Mouse (Mus musculus): Measurements from ENCODE around the gene Knop1. TPM values are rescaled to one million over a fixed set of nuclear protein-coding genes. Genes with fewer than 3 reads are reported as not detected.
A peak's percentile ranks its signal among the peaks of the same experiment; 100 is the strongest.

The Knop1 gene
- total and polyA plus RNA-seq, 3 experiments = 46.8 to 66.9 TPM; not detected in 1

- H3K27ac ChIP-seq (ENCODE audit: control insufficient read depth, low read depth, low read length) = no peak overlapping the region
- TF ChIP-seq HCFC1 (IDR thresholded peaks at IDR 0.05; ENCODE audit: low read depth, low read length) (no peak), POLR2A (IDR thresholded peaks at IDR 0.05; ENCODE audit: control insufficient read depth in 1 of 2, insufficient read depth in 1 of 2, low read depth in 1 of 2, low read length in 2 of 2, poor library complexity in 1 of 2) (no peak), JUND (IDR thresholded peaks at IDR 0.05; ENCODE audit: low read depth, low read length) (no peak), ETS1 (IDR thresholded peaks at IDR 0.05; ENCODE audit: low read depth, low read length) (no peak), ZMIZ1 (IDR thresholded peaks at IDR 0.05; ENCODE audit: low read depth, low read length) (no peak), ZNF384 (IDR thresholded peaks at IDR 0.05; ENCODE audit: low read depth, low read length) (no peak), GABPA (IDR thresholded peaks at IDR 0.05; ENCODE audit: low read depth, low read length) (no peak), TCF12 (IDR thresholded peaks at IDR 0.05; ENCODE audit: low read depth, low read length) (no peak), E2F4 (IDR thresholded peaks at IDR 0.05; ENCODE audit: borderline replicate concordance, low read depth, low read length) (no peak), RAD21 (IDR thresholded peaks at IDR 0.05; ENCODE audit: low read depth, low read length) (no peak), NRF1 (IDR thresholded peaks at IDR 0.05; ENCODE audit: insufficient read depth, low read depth, low read length, poor library complexity, severe bottlenecking) (no peak), MXI1 (IDR thresholded peaks at IDR 0.05; ENCODE audit: low read depth, low read length) (no peak), BHLHE40 (IDR thresholded peaks at IDR 0.05; ENCODE audit: borderline replicate concordance, low read depth, low read length) (no peak), EP300 (IDR thresholded peaks at IDR 0.05; ENCODE audit: low read depth in 1 of 2, low read length in 2 of 2) (no peak), USF2 (IDR thresholded peaks at IDR 0.05; ENCODE audit: borderline replicate concordance in 1 of 2, insufficient read depth in 1 of 2, low read depth in 1 of 2, low read length in 2 of 2) (no peak), SIN3A (IDR thresholded peaks at IDR 0.05; ENCODE audit: low read length) (no peak), CHD2 (IDR thresholded peaks at IDR 0.05; ENCODE audit: low read length) (no peak)
- peaks cover 0 to 6% of the 10 kb centered on the region in 2 experiments; a peak in 2 of 4 replicates for H3K27me3 ChIP-seq (ENCODE audit: control insufficient read depth in 1 of 2, insufficient read depth in 2 of 2, low read length in 2 of 2)
Measured at GRCm38 (mm10) chr7:118902944-118903343, 46.9 kb upstream of the Knop1 start.

GRCm38 (mm10) chr7:118900090-118900489, 44.0 kb upstream of the Knop1 start:
- no peak for DNase-seq (ENCODE audit: low read depth, low spot score)
- TF ChIP-seq MXI1 (IDR thresholded peaks at IDR 0.05; ENCODE audit: low read depth, low read length) (no peak), SMC3 (IDR thresholded peaks at IDR 0.05; ENCODE audit: low read depth, low read length) (no peak), GATA1 (IDR thresholded peaks at IDR 0.05; ENCODE audit: low read depth, low read length) (no peak), E2F4 (IDR thresholded peaks at IDR 0.05; ENCODE audit: borderline replicate concordance, low read depth, low read length) (no peak), TCF12 (IDR thresholded peaks at IDR 0.05; ENCODE audit: low read depth, low read length) (no peak), ZMIZ1 (IDR thresholded peaks at IDR 0.05; ENCODE audit: low read depth, low read length) (no peak), NRF1 (IDR thresholded peaks at IDR 0.05; ENCODE audit: insufficient read depth, low read depth, low read length, poor library complexity, severe bottlenecking) (no peak), NELFE (IDR thresholded peaks at IDR 0.05; ENCODE audit: low read depth, low read length) (no peak), MYC (IDR thresholded peaks at IDR 0.05; ENCODE audit: low read depth, low read length) (no peak), CHD1 (IDR thresholded peaks at IDR 0.05; ENCODE audit: low read depth, low read length) (no peak), UBTF (IDR thresholded peaks at IDR 0.05; ENCODE audit: borderline replicate concordance, insufficient read depth, low read depth, low read length) (no peak), POLR2A (IDR thresholded peaks at IDR 0.05; ENCODE audit: control insufficient read depth in 1 of 2, insufficient read depth in 1 of 2, low read depth in 1 of 2, low read length in 2 of 2, poor library complexity in 1 of 2) (no peak), MAFK (IDR thresholded peaks at IDR 0.05; ENCODE audit: borderline replicate concordance, low read depth, low read length) (no peak), SIN3A (IDR thresholded peaks at IDR 0.05; ENCODE audit: low read length) (no peak), POLR2AphosphoS2 (IDR thresholded peaks at IDR 0.05; ENCODE audit: low read length) (no peak), MYB (IDR thresholded peaks at IDR 0.05; ENCODE audit: low read depth, low read length) (no peak), RAD21 (IDR thresholded peaks at IDR 0.05; ENCODE audit: low read depth, low read length) (no peak), RCOR1 (IDR thresholded peaks at IDR 0.05; ENCODE audit: low read depth, low read length) (no peak)
- peaks cover 0 to 6% of the 10 kb centered on the region in 2 experiments; a peak in 2 of 4 replicates for H3K27me3 ChIP-seq (ENCODE audit: control insufficient read depth in 1 of 2, insufficient read depth in 2 of 2, low read length in 2 of 2)
- no peaks in the 10 kb centered on the region for H3K36me3 ChIP-seq (ENCODE audit: control insufficient read depth in 1 of 2, insufficient read depth in 2 of 2, low read length in 2 of 2)
- no peaks in the 10 kb centered on the region for H3K79me2 ChIP-seq (ENCODE audit: control insufficient read depth, insufficient read depth, low read length, poor library complexity)
- H3K27ac ChIP-seq (ENCODE audit: control insufficient read depth, low read depth, low read length) = no peak overlapping the region
- no peak overlapping the region for H3K4me3 ChIP-seq (ENCODE audit: control insufficient read depth in 1 of 2, insufficient read depth in 1 of 2, low read depth in 2 of 2, low read length in 2 of 2)
- H3K9me3 ChIP-seq (replicated peaks; ENCODE audit: insufficient read depth, low read length) = no peaks in the 10 kb centered on the region
- H3K9ac ChIP-seq (ENCODE audit: control insufficient read depth, low read depth, low read length, poor library complexity, severe bottlenecking) = no peak overlapping the region
- no peaks in the 10 kb centered on the region for H3K4me1 ChIP-seq (ENCODE audit: control insufficient read depth in 1 of 2, insufficient read depth in 2 of 2, low read length in 2 of 2)

More at GRCm38 (mm10) chr7:118902944-118903343, 46.9 kb upstream of the Knop1 start:
- H3K4me3 ChIP-seq (ENCODE audit: control insufficient read depth in 1 of 2, insufficient read depth in 1 of 2, low read depth in 2 of 2, low read length in 2 of 2) = no peak overlapping the region
- H3K9me3 ChIP-seq (replicated peaks; ENCODE audit: insufficient read depth, low read length) = no peaks in the 10 kb centered on the region
- peak; percentile 7 for DNase-seq (ENCODE audit: low read depth, low spot score)
- H3K79me2 ChIP-seq (ENCODE audit: control insufficient read depth, insufficient read depth, low read length, poor library complexity) = no peaks in the 10 kb centered on the region
- no peak overlapping the region for H3K9ac ChIP-seq (ENCODE audit: control insufficient read depth, low read depth, low read length, poor library complexity, severe bottlenecking)
- H3K36me3 ChIP-seq (ENCODE audit: control insufficient read depth in 1 of 2, insufficient read depth in 2 of 2, low read length in 2 of 2) = no peaks in the 10 kb centered on the region
- H3K4me1 ChIP-seq (ENCODE audit: control insufficient read depth in 1 of 2, insufficient read depth in 2 of 2, low read length in 2 of 2) = no peaks in the 10 kb centered on the region
